Comparison of ENCODE assay signal across 22 mouse cellular contexts in the genomic region with DNA sequence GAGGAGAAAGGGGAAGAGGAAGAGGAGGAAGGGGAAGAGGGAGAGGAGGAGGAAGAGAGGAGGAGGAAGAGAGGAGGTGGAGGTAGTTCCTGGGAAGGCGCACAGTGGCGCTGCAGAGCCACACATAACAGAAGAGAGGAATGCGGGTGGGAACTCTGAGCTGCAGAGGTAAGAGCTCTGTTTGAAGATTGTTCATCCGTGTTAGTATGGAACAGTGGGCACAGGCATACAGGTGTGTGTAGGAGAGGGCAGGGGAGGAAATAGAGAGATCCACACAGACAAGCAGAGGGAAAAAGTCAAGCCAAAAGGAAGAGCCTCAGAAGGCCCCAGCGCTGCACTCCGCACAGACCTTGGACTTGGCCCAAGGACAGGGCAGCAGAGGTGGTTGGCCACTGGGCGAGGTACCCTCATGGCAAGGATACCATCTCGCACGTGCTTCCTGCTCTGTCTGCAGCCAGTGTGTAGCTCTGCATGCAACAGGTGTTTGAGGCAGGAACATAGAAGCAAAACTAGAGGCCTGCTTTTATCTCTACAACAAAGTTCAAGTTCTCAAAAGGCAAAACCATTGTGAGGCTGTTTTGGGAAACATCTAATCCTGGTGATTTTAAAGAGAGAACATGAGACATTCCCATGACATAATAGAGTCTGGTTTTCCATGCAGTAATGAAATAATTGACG.
DNase-seq lines count a peak whose midpoint lies in the region; ATAC-seq and TF ChIP-seq lines count a peak whose summit lies in the region.
"Had no signal": no experiment of that assay in that cellular context is flagged by ENCODE, and none has a peak within 500 bp of the region (broad histone marks: within the 10 kb centered on the region; RNA-seq: fewer than 3 reads in every experiment).

No protein-coding gene starts in this region.

- no peaks in the 10 kb centered on the region for H3K9me3 ChIP-seq in kidney, postnatal 0 days (replicated peaks; ENCODE audit: low read length)
- no peaks in the 10 kb centered on the region for H3K9me3 ChIP-seq in forebrain, embryonic 11.5 days (ENCODE audit: control insufficient read depth, low read length)
- H3K9me3 ChIP-seq: intestine, embryonic 15.5 days; limb, embryonic 15.5 days; lung, embryonic 15.5 days had no signal

- intact Hi-C loops in left cerebral cortex, postnatal 10 days (cut with DNase I) = no loop called here

- no peak for ATAC-seq in kidney, postnatal 0 days (replicated peaks; ENCODE audit: low FRiP score, low read depth)
- ATAC-seq in forebrain, embryonic 11.5 days (replicated peaks; ENCODE audit: low FRiP score) = no peak
- no peak for ATAC-seq in megakaryocyte-erythroid progenitor cell, adult 5-6 weeks (replicated peaks; ENCODE audit: low FRiP score, low TSS enrichment, poor library complexity, severe bottlenecking)
- ATAC-seq: forebrain, embryonic 14.5 days; hindbrain, embryonic 16.5 days; intestine, embryonic 15.5 days; midbrain, embryonic 16.5 days had no signal

- no peaks in the 10 kb centered on the region for H3K27me3 ChIP-seq in kidney, postnatal 0 days (ENCODE audit: insufficient read depth, low read length)
- H3K27me3 ChIP-seq in forebrain, embryonic 11.5 days (ENCODE audit: control insufficient read depth, insufficient read depth, low read length) = no peaks in the 10 kb centered on the region
- H3K27me3 ChIP-seq: intestine, embryonic 15.5 days; limb, embryonic 15.5 days; lung, embryonic 15.5 days had no signal

- H3K27ac ChIP-seq in kidney, postnatal 0 days = no peak overlapping the region
- H3K27ac ChIP-seq in forebrain, embryonic 11.5 days (ENCODE audit: low read depth, low read length) = no peak overlapping the region
- H3K27ac ChIP-seq: intestine, embryonic 15.5 days; limb, embryonic 15.5 days; liver, embryonic 14.5 days; lung, embryonic 15.5 days had no signal

- no peaks in the 10 kb centered on the region for H3K4me1 ChIP-seq in kidney, postnatal 0 days (replicated peaks; ENCODE audit: insufficient read depth, low read length)
- no peaks in the 10 kb centered on the region for H3K4me1 ChIP-seq in forebrain, embryonic 11.5 days (replicated peaks; ENCODE audit: control insufficient read depth, insufficient read depth, low read length)
- H3K4me1 ChIP-seq: intestine, embryonic 15.5 days; lung, embryonic 15.5 days had no signal

- no peak overlapping the region for H3K4me3 ChIP-seq in kidney, postnatal 0 days (replicated peaks; ENCODE audit: low read depth, low read length)
- no peak overlapping the region for H3K4me3 ChIP-seq in forebrain, embryonic 11.5 days (ENCODE audit: low read depth, low read length)
- H3K4me3 ChIP-seq: intestine, embryonic 15.5 days; limb, embryonic 15.5 days; lung, embryonic 15.5 days had no signal

- H3K9ac ChIP-seq in kidney, postnatal 0 days (ENCODE audit: low read depth, low read length) = no peak overlapping the region
- no peak overlapping the region for H3K9ac ChIP-seq in forebrain, embryonic 11.5 days (ENCODE audit: low read length)
- H3K9ac ChIP-seq: intestine, embryonic 15.5 days; limb, embryonic 15.5 days; liver, embryonic 14.5 days; lung, embryonic 15.5 days had no signal

- peak; percentile 6 for DNase-seq in adrenal gland, adult 2 months
- no peak for DNase-seq in adrenal gland, postnatal 25 days
- DNase-seq in testis, postnatal 14 days (ENCODE audit: low spot score) = peak; percentile 7
- no peak for DNase-seq in testis, postnatal 10 days (ENCODE audit: low spot score)
- DNase-seq in kidney, postnatal 0 days (ENCODE audit: low spot score) = peak; percentile 29
- DNase-seq in forebrain, embryonic 11.5 days (ENCODE audit: low spot score) = no peak
- no peak for DNase-seq in left cerebral cortex, postnatal 10 days (ENCODE audit: extremely low spot score in 1 of 2, low spot score in 2 of 2)
- DNase-seq: cerebellum, adult 9-11 months; gastrocnemius, postnatal 14 days; heart, adult 11 months; layer of hippocampus, adult 9-11 months; left cerebral cortex, postnatal 4 days; thymus, postnatal 14 days had no signal

- 73% methylated on average over 10 of the region's 10 CpGs for WGBS in kidney, postnatal 0 days
- WGBS in forebrain, embryonic 11.5 days = 78% methylated on average over 10 of the region's 10 CpGs

- no peaks in the 10 kb centered on the region for H3K36me3 ChIP-seq in kidney, postnatal 0 days (ENCODE audit: insufficient read depth, low read length)
- no peaks in the 10 kb centered on the region for H3K36me3 ChIP-seq in forebrain, embryonic 11.5 days (ENCODE audit: control insufficient read depth, insufficient read depth, low read length)
- H3K36me3 ChIP-seq: intestine, embryonic 15.5 days; limb, embryonic 15.5 days; lung, embryonic 15.5 days had no signal

- H3K4me2 ChIP-seq in kidney, postnatal 0 days (ENCODE audit: low read length) = no peak overlapping the region
- H3K4me2 ChIP-seq in forebrain, embryonic 11.5 days (ENCODE audit: low read depth, low read length, severe bottlenecking) = no peak overlapping the region
- H3K4me2 ChIP-seq: heart, embryonic 11.5 days; intestine, embryonic 15.5 days; limb, embryonic 15.5 days; lung, embryonic 15.5 days had no signal

- peak; percentile 46; the same call in 1 of the 2 replicates for TF ChIP-seq CTCF in kidney, postnatal 0 days (IDR thresholded peaks at IDR 0.05; ENCODE audit: low read depth)

Comparison
In these comparisons a context has a peak if more than half of its experiments do, and no peak if none do; other contexts are left out.
1. DNase-seq: peak in adrenal gland, adult 2 months (single experiment), testis, postnatal 14 days (single experiment) and kidney, postnatal 0 days (single experiment); none in adrenal gland, postnatal 25 days (single experiment), testis, postnatal 10 days (single experiment), forebrain, embryonic 11.5 days (single experiment) and left cerebral cortex, postnatal 10 days (0 of 2).